Mouse (Mus musculus): ENCODE data around the gene Kcnb1.
A peak's percentile ranks its signal among the peaks of the same experiment; 100 is the strongest.

Kcnb1 gene

DNA sequence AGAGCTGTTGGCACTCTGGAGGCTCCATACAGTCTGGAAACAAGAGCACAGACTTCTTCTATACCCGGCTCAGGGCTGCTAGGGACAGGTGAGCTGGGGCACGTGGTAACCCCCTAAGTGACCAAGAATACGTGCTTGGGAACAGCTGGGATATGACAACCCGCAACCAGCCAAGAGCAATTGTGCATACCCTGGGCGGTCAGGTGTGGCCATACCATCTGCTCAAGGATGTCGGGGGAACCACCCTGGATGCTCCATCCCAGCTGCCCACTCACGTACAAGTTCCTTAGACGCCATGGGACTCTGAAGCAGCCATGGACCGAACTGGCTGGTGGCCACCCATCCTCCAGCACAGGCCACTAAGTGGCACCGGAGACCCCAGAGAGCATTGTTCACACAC, 26.8 kb downstream of the Kcnb1 start:
- DNase-seq (ENCODE audit: low spot score in 2 of 2): no peak

DNA sequence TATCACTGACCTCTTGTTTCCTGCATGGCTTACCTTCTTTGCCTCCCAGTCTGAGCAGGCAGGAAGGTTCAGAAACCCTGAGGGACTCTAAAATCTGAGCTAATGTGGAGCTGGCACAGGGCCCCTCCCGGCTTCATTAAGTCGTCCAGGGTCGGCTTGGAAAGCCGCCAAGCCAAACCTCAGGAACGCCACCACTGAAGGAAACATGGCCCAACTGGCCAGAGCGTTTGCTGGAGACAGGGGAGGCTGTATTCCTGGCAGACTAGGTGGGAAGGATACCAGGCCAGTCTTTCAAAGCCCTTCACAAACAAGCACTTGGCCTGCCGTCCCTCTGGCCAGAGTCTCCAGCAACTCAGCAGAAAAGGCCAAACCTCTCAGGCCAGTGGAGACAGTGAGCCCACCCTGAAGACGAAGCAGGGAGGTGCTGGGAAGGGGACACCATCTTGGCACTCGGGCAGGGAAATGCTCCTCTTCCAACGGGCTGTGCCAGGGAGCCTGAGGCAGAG, 27.4 kb downstream of the Kcnb1 start:
- DNase-seq (ENCODE audit: low spot score in 2 of 2): no peak

DNA sequence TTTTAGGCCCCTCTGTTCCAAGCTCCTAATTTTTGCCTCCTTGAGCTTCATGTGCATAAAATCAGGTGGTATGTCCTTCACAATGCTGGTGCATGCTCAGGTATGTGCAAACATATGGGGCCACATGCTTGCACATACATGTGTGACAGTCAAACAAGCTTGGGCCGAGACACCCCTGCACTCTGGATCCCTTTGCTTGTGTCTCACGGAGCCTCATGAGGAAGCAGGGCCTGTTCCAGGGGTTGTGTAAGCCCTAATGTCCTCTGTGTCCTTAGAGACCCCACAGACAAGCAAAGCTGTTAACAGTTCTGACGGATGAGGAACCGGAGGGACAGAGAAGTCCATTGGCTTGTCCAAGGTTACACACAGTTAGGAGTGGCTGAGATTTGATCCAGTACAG, 30.2 kb downstream of the Kcnb1 start:
- DNase-seq (ENCODE audit: low spot score in 2 of 2): no peak

DNA sequence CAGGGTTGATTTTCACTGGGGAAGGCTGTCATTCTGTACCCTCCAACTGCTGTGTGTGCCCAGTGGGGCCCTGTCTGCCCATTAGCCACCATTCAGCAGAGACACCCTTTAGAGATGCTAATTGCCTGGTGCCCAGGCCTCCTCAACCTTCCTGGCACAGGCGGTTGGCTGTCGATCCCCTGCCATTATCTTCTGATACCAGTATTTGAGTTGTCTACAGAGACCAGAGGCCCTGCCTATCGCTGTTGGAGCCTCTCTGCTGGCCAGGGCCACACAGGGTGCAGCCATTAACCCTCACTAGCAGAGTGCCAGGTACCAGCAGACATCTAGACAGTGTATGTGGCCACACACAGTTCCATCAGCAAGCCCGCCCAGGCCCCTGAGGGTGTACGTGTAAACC, 31.2 kb downstream of the Kcnb1 start:
- no peak for DNase-seq (ENCODE audit: low spot score in 2 of 2)

DNA sequence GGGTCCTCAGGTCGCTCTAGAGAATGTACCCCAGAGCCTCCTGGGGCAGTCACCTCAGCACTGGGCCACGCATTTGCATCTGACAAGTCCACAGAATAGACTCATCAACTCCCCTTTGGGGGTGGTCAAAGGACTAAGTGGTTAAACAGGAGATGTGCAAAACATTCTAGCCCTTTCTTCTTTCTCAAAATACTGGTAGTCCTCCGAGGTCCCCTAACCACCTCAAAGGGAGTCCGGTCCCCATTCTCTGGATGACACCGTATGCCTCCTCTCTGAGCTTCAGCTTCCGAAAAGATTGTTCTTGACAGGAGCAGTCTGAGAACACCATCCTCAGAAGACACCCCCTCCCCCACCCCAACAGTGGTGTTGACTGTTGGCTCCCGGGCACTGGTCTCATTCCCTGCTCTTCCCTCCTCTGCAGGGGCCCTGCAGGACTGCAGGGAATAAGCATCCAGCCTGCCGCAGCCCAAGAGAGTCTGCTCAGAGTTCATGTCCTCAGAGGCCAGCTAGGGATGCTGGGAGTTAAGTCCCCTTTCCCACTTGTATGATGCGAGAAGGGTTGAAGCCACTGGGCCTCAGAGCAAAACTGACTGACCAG, 33.7 kb downstream of the Kcnb1 start:
- DNase-seq (ENCODE audit: low spot score in 2 of 2): no peak

DNA sequence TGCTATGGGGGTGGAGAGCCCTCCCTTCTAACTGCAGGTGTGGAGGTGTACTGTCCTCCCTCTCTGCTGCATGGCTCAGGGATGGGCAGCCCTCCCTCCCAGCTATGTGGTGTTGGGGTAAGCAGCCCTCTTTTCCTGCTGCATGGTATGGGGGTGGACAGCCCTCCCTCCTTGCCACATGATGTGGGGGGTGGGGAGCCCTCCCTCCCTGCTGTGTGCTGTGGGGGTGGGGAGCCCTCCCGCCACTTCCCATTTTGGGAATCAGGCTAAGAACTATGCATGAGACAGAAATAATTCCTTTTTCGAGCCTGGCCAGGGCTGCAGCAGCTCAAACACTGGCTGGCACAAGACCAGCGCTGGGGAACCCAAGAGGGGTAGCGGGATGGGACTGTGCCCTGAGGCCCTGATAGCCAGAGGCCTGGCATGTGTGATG, 34.4 kb downstream of the Kcnb1 start:
- DNase-seq (ENCODE audit: low spot score in 2 of 2): peak in 1 of 2 experiments; percentile 50

DNA sequence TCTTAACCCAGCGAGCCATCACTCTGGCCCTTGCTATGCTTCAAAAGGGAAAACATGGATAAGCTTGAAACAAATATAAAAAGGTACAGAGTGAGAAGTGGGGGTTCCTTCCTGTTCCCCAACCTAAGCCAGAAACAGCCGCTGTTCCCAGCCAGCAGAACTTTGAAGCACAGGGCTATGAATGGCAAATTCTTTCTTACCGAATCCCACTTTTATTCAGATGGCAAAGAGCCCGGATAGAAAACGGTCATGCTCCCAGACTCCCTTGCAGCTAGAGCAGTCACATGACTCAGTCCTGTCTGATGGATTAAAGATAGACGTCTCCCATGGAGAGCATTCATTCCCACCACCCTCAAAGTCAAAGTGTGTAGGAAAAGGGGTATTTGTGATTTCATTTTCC, 39.1 kb downstream of the Kcnb1 start:
- no peak for DNase-seq (ENCODE audit: low spot score in 2 of 2)

DNA sequence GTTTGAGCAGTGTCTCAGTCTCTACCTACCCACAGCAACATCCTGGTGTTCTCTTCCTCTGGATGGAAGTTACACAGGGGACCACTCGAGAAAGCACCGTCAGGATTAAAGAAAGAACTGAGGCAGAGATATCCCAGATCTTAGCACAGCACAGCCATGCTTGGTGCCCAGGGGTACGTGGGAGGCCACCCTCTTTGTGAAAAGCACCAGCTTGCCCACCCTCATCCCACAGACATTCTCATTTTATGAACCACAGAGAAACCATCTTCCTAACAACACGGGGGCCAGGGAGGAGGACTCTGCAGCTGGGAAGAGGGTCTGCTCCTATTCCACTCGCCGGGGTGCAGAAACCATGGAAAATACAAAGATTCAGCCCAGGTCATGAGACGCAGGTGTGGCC, 39.8 kb downstream of the Kcnb1 start:
- no peak for DNase-seq (ENCODE audit: low spot score in 2 of 2)

DNA sequence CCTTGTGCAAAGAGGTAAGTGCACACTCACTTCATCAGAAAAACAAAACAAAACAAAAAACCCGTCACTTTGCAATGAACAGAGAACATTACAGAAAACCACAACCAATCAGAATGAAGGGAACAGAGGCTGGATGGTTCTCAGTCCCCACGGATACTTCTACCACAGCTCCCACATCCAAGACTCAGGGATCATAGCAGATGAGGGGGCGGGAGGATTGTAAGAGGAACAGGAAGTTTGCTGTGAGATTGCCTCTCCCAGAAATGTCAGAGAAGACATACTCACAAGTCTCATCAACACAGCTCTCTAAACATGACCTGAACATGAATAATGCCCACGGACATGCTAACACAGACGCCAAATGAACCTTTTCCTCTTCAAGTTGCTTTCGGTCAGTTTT, 40.9 kb downstream of the Kcnb1 start:
- no peak for DNase-seq (ENCODE audit: low spot score in 2 of 2)

DNA sequence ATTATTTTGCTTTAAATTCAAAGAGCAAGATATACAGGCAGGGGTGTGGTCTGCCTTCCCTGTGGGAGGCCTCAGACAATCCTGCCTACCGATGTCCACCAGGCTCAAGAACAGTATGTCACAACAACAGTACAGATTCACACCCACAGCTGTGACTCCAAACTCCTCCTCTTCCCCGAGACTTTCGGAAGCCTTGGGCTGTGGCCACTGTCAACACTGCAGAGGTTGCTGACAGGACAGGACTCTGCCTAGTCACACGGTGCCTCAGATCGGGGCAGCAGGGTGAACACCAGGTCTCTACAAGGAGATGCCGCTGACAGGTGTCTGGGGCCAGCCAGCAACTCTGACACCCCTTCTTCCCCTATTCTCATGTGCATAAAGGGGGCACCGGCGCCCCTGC, 42.2 kb downstream of the Kcnb1 start:
- no peak for DNase-seq (ENCODE audit: low spot score in 2 of 2)

DNA sequence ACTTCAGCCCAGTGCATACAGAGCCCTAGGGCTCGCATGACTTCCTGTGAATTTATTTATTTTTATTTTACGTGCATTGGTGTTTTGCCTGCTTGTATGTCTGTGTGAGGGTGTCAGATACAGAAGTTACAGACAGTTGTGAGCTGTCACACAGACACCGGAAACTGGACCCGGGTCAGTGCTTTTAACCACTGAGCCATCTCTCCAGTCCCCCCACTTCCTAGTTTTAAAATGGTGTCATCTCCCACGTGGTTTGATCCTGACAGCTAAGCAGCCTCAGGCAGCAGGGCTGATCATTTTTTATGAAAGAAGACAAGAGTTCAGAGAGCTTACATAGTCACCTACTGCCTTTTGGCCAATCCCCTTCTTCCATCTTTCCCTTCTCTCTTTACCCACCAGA, 44.1 kb downstream of the Kcnb1 start:
- DNase-seq (ENCODE audit: low spot score in 2 of 2): no peak

DNA sequence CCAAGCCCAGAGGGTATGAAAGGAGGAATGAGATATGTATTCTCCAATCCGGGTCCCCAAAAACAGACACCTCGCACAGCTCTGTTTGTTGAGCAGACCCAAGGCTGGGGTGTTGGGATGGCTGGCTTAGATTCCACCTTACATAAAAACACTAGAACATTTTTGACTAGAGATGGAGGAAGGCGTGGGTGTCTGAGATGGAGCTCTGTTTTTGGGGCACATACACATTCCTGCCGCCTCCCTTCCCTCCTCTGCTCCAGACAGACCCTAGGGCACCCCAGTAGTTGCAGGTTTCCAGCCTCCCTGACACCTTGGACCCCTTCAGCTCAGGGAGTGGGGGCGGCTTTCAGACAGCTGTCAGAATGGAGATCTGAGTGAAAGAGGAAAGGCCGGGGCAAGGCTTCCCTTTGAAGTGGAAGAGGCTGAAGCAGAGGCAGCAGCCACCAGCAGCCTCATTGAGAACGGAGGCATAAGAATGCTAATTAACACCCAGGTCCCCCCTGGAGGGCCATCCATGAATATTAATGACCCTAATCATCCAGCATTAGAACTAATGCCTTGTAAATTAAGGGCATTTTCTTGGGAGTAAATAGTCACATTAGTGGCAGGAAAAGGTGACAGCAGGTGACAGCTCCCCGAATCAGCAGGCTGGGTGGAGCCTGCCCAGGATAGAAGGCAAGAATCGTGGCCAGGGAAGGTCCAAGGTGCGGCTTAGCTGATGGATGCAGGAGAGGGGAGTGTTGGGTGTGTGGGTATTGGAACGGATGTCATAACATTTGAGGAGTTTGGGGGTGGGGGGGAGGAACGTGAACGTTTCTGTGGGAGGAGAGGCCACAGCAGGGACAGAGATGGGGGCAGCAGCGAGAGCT, 45.3 kb downstream of the Kcnb1 start:
- peak in 1 of 2 experiments; percentile 49 for DNase-seq (ENCODE audit: low spot score in 2 of 2)

DNA sequence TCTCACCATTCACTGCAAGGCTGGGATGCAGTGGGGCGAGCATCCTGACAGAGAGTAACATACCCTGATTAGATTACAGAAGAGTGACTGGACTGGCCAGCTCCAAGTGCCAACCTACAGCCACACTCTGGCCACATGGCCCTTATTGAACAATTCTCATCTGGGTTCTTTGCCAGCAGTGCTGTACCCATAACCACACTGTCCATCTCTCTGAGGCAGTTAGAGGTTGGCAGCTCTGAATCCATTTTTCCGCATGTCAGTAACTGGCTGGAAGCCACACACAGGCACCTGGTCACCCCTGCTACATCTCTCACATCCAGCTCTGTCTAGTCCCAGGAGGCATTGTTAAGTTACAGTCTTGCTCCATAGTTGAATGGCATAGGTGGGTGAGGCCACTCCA, 46.0 kb downstream of the Kcnb1 start:
- DNase-seq (ENCODE audit: low spot score in 2 of 2): no peak

DNA sequence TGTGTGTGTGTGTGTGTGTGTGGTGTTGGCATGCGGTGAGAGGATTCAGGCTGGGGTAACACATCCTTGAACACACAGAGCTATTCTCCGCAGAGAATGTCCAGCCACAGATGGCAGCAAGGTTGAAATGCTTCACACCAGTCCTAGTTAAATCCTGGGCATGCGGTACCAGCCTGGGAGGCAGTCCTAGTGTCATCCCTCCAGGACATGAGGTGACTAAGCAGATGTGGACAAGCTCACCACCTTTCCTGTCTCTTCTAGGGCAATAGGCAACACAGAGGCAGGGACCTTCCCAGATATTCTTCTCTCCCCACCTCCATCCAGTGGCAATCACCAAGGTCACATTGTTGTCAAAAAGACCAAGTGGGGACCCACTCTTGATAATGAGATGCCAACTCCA, 47.7 kb downstream of the Kcnb1 start:
- no peak for DNase-seq (ENCODE audit: low spot score in 2 of 2)

DNA sequence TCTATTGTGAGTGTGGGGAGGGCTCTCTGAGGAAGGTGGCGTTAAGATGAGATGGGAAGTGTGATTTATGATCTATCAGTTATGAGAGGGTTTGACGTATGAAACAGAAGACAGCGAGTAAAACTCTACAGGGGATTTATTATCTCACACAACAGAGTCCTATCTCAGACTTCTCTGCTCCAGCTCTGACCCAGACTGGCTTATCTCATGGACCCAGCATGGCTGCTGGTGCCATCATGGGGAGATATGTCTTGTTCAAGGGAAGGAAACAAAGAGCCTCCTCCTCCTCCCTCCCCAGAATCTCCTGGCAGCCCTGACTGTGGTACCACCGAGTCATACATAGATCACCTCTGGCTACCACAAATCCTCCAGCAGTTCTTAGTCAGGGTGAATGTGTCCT, 48.1 kb downstream of the Kcnb1 start:
- no peak for DNase-seq (ENCODE audit: low spot score in 2 of 2)

DNA sequence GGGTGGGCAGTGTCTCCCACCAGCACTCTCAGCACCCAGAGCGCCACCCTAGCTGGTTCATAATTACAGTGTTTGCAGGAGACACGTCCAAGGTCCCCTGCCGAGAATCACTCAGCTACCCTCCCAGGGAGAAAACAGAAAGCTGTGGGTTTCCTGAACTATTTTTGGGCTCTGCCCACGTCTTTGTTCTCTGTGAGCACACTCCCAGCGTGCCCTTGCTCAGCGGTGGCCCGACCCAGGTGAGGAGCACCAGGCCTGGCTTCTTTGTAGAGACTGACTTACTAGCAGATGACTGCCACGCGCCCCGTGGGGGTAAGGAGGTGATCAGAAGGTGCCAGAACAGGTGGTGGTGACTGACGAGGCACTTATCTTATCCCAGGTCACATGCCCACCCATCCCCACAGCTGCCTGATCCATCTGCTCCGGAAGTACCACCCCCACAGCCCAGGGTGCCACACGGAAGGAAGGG, 50.1 kb downstream of the Kcnb1 start:
- DNase-seq (ENCODE audit: low spot score in 2 of 2): peak in 1 of 2 experiments; percentile 55

DNA sequence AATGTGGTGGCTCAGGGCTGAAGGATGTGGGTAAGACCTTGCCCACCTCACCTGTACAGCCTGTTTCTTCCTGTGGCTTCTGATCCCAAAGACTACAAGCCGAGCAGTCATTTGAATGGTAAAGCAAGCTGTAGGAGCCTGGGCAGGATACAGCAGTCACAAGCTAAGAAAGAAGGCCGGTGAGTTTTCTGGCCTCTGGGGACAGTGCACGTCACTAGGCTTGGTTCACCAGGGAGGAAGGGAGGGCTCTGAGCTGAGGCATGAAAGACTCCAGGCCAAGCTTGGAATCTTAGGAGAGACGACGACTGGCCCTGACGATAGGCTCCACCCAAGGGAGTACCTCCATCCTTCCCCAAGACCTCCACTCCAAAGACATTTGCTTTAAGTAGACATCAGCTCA, 51.3 kb downstream of the Kcnb1 start:
- DNase-seq (ENCODE audit: low spot score in 2 of 2): no peak

DNA sequence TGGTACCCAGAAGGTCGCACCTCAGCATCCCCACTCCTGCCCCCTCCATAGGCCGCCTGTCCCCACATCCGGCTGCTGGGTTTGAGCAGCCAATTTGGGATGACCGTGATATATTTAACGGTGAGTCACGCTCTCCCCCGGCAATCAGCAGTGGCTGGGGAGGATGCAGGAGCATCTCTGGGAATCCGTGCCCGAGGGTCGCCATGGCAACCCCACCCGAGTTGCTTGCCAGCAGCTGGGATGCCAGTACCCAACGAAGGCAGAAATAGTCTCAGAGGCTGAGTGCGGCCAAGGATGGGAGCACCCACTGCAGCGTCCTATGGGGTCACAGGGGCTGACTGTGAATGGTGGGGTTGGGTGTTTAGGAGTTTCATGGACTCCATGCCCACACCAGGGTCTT, 53.0 kb downstream of the Kcnb1 start:
- peak; percentile 77 to 83 for DNase-seq (ENCODE audit: low spot score in 2 of 2)

DNA sequence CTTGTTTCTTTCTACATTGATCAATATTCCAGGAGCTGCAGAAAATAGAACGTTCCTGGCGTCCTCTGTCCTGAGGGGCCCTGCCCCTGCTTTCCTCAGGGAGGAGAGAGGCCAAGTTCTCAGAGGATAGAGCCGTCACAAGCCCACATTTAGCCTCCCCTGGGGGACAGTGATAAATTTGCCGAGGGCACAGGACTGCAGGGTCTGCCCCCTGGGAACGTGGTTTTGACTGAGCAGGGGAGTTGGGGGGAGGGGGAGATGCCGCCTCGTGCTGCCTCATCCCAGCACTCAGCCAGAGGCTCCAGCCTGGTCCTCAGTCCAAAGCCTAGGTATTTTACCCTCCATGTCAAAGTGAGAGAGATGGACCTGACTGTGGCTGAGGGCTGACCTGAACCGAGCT, 57.9 kb downstream of the Kcnb1 start:
- no peak for DNase-seq (ENCODE audit: low spot score in 2 of 2)

DNA sequence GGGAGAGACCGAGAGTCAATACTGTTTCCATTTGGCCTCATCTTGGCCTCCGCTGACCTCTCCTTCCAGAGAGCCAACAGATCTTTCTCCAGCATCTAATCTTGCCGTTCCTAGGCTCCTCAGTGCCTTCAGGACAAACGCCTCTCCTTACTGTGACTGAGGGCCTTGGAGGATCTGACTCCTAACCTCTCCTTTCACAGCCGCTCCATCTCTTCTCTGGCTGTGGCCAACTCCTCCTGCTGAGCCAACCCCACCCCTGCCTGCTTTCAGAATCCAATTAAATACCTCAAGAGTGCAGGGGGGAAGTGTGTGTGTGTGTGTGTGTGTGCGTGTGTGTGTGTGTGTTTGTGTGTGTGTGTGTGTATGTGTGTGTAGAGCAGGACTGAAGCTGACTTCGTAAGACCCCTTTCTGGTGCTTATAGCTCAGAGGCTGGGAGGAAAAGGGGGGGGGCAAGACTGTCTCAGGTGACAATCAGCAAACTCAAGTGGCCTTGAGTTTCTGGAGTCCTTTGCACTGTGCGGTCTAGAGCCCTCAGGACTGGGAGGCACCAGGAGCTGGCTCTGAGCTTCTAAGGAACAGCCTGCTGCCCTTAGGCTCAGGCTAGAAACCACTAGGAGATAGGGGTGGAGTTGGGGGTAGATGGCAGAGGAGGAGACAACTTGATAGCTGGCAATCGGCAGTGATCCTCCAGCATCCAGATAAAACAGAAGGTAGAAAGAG, 59.7 kb downstream of the Kcnb1 start:
- no peak for DNase-seq (ENCODE audit: low spot score in 2 of 2)

DNA sequence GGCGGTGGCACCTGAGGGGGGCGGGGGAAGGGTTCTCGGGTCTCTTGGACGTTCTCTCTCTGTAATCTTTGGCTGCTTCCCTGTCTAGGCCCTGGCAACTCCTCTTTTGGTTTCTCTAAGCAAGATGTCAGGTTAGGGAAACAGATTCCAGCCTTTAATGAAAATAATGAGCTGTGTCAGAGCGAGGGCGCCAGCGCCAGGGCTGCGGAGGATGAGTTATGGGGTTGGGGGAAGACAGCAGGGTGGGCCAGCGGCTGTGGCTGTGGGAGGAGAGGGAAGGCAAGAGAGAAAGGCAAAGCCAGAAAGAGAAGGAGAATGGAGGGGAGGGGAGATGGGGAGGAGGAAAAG, 60.4 kb downstream of the Kcnb1 start:
- DNase-seq (ENCODE audit: low spot score in 2 of 2): no peak
